Mouse (Mus musculus) B cell, adult 2 months (primary cell): ENCODE measurements at regions not wholly inside any gene's neighbourhood (a gene's known extent, or its start where the extent isn't known, plus 50 kb on each side); places are given as distances from the start of the nearest gene placed in this dataset.
"Not testable (repeated sequence)": the region's sequence is repeated elsewhere in the genome, so short reads cannot be mapped to it uniquely, and the experiment has no call there.

Experiments used
- DNase-seq, 2 experiments: peaks; one replicate each; pipeline ENCODE4 v3.0.0; 2022

DNA sequence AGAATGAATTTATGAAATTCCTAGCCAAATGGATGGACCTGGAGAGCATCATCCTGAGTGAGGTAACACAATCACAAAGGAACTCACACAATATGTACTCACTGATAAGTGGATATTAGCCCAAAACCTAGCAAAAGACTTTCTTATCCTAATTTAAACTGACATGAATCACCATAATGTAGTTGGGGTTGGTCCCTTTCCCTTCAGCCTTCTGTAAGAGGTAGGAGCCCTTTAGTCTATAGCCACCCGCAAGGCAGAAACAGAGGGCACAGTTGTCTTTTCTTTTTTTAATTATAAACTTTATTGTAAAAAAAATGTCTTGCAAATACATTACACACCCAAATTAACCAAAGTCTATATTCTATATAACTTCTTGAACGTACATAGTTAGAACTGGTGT, 81.3 kb downstream of the Ogfrl1 start:
- DNase-seq: not testable (repeated sequence)

DNA sequence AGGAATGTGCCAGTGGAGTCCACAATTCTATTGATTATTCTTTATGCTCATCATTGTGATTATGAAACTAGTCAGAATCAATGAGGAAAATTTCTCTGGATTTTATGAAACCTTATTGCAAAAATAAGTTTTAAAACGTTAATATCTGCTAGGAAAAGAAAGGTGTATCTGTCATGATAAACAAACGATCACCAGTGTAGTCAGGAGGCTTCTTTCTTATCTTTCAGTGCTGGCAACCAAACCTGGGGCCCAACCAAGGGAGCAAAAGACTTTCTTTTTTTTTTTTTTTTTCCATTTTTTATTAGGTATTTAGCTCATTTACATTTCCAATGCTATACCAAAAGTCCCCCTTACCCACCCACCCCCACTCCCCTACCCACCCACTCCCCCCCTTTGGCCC, 82.7 kb downstream of the Ogfrl1 start:
- DNase-seq: not testable (repeated sequence)

DNA sequence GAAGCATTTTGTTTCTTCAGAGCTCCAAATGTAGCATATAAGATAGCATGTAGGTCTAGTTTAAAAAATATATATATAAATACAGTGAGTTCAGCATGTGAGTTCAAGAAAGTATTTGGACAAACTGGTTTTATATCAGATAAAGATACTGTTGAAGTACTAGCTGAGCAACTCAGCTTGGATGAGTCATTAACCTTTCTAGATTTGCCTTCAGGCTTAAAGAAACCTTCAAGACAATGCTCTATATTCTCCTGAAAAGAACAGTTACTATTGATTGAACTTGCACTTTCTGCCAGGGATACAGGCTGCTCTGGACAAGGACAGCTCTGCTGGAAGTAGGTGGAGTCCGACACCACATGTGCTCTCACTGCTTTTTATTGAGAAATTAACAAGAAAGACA, 104.9 kb downstream of the Ogfrl1 start:
- no peak for DNase-seq

DNA sequence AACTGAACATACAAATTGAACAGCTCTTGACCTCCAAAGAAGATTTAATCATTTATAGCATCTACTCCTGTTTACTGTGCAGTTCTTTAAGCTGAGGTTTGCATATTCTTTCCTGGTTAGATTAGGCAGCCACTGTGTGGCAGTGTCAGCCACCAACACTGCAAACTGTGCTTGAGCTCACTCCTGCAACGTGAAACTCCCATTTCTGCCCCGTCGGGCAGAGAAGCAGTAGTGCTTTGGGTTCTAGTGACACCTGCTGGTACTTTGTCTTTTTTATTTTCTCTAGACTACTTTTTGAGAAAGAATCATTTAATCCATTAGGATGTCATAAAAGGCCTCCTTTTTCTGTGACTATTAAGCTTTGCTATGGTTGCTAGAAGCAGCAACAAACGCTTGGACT, 110.8 kb downstream of the Ogfrl1 start:
- DNase-seq: no peak

DNA sequence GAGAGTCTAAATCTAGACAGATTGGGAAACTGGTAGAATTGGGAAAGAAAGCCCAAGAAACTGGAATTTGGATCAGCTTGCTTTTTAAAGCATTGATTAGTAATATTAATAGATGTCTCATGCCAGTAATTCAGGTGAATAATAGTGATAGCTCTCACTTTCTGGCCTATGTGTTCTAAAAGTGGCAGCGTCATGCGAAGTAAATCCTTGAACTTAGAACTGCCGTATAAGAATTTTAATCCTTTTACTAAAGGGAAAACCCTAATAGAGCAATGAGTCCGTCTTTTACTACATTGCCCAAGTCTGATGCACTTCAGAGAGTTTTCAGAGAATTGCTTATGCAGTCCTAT, 114.7 kb downstream of the Ogfrl1 start:
- no peak for DNase-seq

DNA sequence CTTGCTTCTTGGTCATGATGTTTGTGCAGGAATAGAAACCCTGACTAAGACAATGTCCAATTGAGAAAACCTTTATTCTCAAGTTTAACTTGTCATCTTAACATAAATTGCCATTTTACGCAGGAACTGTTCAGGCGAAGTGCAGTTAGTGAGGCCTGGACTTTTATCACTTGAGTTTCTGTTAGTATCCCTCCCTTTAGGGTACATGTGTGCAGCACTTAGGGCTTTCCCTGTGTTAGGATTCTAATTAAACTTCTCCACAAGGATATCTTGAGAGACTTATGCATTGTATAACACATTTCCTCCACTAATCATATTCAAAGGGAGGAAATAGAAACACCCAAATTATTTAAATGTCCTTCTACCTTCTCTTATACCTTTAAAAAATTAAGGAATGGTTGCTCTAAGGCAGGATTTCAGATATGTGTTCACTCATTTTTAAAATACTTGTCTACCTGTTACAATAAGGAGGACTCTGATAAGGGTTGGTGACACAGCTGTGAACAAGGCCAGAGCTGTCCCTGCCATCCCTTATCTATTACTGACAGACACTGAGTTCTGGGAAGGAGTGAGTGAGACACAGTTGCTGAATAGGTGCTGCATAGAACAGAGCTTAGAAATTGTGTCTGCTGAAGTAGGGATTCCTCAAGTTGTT, 115.2 kb downstream of the Ogfrl1 start:
- no peak for DNase-seq

DNA sequence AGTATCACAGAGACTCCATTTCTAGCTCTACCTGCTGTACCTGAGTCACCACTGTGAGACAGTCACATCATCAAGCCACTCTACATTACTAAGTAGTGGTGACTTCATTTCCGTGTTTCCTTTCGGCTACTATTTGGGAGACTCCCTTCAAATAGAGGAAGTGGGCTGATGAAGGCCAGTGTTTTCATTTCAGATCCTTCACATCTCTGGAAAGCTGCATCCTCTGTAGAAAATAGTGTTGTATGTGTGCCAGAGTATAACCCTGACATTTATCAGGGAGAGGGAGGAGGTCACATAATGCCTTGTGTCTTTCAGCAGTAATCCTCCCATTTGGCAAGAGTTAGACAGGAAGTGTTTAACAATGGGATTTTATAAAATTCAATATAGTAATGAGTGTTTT, 117.7 kb downstream of the Ogfrl1 start:
- no peak for DNase-seq

DNA sequence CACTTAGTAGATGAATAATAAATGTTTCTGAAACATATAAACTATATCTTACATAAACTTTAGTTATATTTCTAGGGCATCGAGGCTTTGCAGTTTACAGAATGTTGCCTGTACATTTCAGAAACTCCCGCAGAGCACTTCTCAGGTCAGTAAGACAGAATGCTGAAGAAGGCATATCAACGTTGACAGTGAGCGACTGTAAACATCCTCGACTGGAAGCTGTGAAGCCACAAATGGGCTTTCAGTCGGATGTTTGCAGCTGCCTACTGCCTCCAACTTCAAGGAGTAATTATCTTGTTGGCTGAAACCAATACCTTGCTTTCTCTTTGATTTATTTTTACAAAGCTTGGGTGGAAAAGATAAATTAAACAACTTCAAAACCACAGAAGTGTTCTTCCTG, 125.5 kb downstream of the Ogfrl1 start:
- no peak for DNase-seq

DNA sequence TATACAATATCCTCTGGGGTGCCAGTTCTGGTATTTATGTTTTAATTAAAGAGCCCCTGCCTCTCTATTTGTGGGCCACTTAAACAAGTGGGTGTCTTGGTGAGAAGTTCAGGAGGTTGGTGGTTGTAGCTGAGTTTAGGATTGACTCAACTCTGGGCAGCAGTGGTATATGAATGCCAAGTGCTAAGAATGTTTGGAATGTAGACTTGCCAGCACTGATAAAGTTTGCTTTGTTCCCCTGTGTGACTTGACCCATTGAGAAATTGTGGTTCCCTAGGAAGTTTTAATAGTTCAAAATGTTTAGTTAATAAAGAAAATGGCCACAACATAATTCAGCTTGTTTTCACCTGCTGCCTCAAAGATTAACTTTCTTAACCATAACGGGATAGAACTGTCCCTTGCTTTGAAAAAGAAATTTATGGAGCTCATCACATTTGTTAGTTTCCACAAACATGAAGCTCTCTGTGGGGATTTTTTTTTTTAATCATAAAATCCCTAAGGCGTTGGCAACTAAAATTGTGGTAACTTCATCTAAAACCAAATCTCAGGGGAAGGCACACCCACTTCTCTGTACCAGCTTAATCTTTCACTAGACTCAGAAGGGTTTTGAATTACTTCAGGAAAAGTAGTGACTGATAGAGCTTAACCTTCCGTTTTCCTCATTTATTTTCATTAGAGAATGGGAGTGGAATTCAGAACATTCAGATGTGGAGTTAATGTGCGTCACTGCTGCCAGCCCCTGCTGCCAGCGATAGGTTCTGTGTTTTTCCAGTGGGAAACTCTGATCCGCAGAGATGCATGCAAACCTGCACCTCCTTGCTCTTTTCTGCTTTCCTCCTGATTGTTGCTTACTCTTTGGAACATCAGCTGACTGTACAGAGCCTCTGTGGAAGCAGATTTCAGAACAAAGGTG, 126.4 kb downstream of the Ogfrl1 start:
- no peak for DNase-seq

DNA sequence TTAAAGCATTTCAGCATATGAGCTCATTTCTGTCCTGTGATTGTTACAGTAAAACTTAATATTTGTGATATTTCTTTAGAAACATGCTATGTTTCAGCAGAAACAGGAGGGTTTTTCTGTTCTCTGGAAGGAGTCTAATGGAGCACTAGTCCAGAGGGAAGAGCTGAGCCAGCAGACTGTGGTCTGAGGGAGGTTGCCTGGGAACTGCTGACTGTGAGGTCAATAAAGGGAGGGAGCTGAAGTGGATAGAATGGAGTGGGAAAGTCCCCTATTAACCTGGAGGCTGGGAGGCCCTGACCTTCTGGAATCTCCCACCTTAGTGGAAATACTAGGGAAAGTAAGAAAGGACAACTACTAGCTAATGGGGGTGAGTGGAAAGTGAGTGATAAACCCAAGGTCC, 129.5 kb downstream of the Ogfrl1 start:
- no peak for DNase-seq

DNA sequence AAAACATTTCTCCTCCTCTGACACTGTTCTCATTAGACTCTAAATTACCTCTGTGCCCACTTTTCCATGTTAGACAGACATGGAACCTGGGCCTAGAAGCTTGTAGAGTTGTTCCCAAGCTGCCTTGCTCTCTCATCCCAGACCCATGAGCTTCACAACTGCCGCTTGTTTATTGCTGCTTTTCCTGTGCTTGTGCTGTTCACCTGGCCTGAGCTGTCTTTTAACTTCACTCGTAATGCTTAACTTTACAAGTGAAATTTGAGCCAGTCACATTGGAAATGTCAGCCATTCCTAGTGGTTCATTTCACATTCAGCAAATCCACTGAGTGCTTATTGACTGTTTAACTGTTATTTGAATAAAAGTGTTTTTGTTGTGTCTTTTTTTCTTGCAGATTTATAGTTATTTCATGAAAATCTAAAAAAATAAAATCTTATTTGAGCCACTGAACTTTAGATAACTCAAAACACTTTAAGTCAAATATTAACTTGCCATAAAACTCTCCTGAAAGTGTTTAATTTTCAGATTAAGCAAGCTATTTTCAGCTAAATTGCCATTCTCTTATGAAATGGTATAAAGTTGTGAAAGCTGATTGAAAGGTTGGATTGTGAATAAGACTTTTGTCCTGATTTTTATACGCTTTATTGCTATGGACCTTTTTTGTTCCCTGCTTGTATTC, 131.9 kb downstream of the Ogfrl1 start:
- DNase-seq: no peak

DNA sequence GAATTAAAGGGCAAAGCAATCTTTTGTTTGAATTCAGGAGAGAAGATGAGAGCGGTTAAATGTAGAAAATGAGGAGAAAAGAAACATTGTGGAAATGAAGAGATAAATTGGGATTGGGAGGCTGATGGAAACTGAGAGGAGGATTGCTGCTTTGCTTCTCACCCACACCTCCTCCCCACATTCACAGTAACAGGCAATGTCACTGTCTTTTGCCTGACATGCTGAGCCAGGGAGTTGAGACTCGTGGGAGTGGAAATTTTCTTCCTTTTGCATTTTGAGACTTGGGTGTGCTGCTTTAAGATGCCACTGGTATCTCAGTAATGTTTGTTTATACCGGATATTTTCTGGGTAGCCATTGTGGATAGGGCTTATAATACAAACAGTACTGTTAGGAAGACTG, 133.3 kb downstream of the Ogfrl1 start:
- DNase-seq: no peak

DNA sequence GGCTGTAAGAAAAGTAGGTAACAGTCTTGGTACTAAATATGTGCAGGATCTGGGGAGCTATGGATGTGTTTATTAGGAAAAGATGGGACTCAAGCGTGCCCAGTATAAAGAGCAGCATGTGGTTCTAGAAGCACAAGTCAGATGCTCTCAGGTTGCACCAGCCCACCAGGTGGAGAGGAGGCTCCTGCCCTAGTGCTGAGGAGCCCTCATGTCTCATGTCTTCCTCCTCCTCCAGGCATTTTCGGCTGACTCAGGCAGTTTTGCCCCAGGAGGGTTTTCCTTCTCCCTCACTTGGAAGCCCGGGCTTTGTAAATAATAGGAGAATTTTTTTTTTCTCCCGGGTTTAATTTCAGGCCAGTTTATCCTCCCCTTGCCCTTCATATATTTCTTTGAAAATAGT, 133.8 kb downstream of the Ogfrl1 start:
- DNase-seq: no peak

DNA sequence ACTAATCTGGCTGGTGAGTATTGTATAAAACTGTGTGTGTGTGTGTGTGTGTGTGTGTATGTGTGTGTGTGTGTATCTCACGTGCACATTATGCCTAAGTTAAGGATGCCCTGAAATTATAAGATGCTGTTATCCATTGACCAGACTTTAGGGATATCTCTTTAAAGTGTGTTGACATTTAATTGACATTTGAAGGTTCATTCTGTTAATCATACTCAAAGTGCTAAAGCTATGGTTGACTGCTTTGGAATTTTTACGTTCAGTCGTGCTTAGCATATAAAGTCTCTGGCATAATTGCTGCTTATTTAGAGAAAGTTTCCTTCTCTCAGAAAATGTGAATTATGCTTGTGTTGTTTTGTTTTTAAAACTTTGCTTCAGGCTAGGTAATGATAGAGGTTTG, 135.9 kb downstream of the Ogfrl1 start:
- no peak for DNase-seq

DNA sequence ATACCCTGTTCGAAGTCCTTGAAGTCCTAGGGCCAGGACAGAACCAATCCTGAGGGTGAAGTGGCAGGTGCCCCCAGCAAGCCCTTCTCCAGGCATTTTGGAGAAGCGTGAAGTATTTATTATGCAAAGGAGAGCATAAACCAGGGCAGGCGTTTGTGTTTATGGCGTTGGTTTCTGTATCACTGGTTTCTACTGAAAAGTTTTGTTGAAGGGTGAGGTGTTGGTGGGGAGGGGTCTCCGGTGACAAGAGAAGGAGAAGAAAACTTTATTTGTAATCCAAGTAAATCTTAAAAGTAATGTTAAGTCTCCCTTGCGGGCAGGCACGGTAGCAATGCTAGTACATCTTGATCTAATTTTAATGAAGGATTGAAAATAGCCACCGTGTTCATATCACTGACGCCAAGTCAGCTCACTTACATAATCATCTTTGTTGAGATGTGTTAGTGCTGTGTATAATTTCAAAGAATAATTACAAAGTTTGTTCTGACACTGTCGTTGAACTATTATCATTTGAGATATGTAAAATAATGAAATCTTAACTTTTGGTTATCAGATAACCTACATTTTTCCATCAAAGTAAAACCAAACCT, 140.2 kb downstream of the Ogfrl1 start:
- DNase-seq: no peak

DNA sequence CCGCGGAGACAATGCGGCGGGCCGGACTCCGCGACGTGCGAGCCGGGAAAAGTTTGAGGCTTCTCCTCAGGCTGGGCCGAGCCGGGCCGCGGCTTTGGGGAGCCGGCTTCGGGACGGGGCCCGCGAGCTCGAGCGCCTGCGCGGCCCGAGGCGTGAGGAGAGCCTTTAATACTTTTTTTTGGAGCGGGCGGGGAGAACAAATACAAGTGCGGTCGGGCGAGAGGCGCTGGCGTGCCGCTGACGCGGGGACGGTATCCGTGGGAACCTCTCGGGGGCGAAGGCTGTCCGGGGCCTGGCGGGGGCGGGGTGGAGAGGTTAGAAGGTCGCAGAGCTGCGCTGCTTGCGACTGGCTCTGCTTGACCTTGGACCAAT, 141.0 kb downstream of the Ogfrl1 start:
- DNase-seq: peak; percentile 43 to 49

DNA sequence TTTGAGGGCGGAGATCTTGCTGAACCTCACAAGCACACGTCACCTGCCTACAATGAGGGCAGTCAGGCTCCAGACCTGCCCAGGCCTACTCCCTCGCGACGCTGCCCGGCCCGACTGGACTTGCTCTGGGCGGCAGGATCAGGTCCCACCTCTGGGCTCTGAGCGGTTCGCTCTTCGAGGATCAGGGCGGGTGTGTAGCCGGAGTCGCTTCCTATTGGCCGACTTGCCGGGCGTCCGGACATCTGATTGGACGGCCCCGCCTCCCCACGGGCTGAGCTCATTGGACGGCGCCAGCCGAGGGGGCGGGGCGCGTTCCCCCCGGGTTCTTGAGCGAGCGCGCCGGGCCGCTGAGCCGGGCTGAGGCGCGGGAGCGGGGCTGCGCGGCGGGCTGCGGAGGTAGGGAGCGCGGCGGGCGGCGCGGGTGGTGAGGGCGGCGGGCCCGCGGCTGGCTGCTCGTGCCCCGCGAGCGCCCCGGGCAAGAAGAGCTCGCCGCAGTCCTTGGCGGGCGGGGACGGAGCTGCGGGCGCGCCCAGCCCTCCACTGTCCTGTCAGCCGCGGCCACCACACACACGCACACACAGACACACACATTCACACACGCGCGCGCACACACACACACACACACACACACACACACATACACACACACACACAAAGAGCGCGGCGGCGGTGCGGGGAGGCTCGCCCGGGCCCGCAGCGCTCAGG, 141.5 kb downstream of the Ogfrl1 start:
- DNase-seq: peak; percentile 83 to 86

DNA sequence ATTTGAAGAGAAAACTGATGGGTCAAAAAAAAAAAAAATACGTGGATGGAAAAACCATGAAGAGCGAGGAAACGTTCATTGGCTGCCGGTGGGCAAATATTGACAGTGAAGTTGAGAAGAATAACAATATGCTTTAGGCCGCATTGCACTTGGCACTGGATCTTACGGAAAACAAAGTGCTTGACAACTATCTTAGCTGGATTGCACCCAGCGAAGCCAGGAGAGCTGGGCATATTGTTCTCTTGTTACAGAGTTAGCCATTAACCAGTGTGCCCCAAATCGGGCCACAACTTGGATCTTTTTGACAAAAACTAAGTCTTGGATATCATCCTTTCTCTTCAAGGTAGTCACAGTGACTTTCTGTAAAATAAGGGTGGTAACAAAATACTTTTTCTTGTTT, 143.3 kb downstream of the Ogfrl1 start:
- DNase-seq: no peak

DNA sequence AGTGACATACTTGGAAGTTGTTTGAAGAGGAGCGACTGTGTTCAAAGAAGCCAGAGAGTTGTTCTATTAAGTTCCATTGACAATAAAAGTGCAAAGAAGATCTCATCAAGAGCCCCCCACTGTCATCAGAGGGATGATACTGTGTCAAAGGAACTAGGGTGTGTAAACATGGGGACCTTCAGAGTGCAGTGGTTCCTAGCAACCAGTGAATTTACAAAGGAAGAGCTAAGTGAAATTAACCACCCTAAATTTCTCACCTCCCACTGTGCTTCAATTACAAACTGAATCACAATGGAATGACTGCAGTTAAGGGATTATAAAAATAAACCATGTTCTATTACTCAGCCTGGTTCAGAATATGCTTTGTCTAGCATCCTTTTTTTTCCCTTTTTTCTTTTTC, 129.5 kb upstream of the 4933415F23Rik start:
- no peak for DNase-seq

DNA sequence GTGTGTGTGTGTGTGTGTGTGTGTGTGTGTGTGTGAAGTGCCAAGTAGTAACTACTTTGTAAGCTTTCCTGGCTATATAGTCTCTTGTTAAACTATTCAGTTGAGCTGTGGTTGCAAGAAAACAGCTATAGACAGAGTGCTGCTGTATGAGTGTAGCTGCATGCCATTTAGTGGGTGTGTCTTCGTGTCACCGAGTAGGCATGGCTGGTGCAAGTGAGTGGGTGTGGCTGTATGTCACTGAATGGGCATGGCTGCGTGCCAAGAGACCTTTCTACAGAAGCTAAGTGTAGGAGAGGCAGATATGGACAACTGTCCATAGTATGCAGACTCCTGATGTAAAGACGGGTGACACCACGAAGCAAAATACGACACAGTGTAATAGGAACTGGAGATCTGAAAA, 126.4 kb upstream of the 4933415F23Rik start:
- no peak for DNase-seq

DNA sequence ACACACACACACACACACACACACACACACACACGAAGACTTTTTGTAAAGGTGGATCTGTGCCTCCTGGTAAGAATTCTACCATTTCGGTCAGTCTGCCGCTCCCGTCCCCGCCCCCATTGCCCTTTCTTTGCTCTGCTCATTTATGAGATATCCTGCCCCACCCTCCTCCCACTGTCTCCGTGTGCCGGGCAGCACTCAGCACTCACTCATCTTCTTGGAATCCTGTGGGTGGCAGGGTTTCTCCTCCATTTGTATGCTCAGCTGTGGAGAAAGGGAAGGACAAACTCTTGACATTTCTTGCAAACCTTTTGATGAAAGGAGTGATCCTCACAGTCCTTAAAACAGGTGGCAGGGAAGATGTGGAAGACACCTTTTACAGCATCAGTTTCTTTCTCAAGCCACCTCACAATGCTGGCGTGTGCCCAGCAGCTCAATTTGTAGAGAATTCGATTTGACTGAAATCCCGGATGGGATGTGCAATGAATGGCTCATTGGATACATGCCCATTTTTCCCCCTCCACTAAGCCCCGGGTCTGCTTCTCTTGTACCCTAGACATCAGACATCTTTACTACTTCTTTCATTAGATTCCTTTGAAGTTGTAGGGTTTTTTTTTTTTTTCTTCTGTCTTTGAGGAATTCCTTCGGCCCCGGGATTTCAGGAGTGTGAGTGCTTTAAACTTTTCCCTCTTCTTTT, 112.6 kb upstream of the 4933415F23Rik start:
- no peak for DNase-seq

DNA sequence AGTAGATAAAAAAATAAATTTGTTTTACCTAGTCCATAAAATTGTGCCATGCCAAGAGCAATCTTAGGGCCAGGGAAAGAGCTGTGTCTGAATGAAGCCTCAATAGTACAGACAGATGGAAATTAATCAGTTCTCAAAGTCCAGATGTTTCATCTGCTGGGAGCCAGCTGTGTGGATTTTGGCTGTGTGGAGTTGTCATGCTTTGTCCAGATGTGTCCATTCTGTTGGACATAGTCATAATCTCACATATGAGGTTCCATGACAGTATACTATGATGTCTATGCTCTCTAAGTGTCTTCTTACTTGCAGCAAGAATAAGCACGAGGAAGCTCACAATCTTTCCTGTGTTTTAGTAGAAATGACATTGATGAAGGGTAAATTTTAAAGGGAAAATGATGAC, 105.8 kb upstream of the 4933415F23Rik start:
- DNase-seq: no peak
